Mouse (Mus musculus): ENCODE measurements at regions not wholly inside any gene's neighbourhood (a gene's known extent, or its start where the extent isn't known, plus 50 kb on each side); places are given as distances from the start of the nearest gene placed in this dataset.

- H3K4me3 ChIP-seq (replicated peaks; ENCODE audit: low read length): no peak overlapping the region
- H3K36me3 ChIP-seq (ENCODE audit: insufficient read depth, low read length): no peaks in the 10 kb centered on the region
- no peaks in the 10 kb centered on the region for H3K27me3 ChIP-seq (ENCODE audit: insufficient read depth, low read length)
- H3K4me1 ChIP-seq (replicated peaks; ENCODE audit: low read depth, low read length): no peaks in the 10 kb centered on the region
- no peak for TF ChIP-seq NANOG (IDR thresholded peaks at IDR 0.05; ENCODE audit: borderline replicate concordance, low read length)
- no peak for TF ChIP-seq POU5F1 (IDR thresholded peaks at IDR 0.05; ENCODE audit: borderline replicate concordance, low read length)
- TF ChIP-seq CTCF (conservative IDR thresholded peaks at IDR 0.05; ENCODE audit: low read length): no peak
- H3K9me3 ChIP-seq (ENCODE audit: low read length): no peaks in the 10 kb centered on the region
These were observed 276.0 kb downstream of the Kcns3 start for GRCm38 (mm10) chr12:10874589-10875554.

- no peaks in the 10 kb centered on the region for H3K9me3 ChIP-seq (ENCODE audit: low read length)
- TF ChIP-seq POU5F1 (IDR thresholded peaks at IDR 0.05; ENCODE audit: borderline replicate concordance, low read length) (no peak), CTCF (conservative IDR thresholded peaks at IDR 0.05; ENCODE audit: low read length) (no peak), NANOG (IDR thresholded peaks at IDR 0.05; ENCODE audit: borderline replicate concordance, low read length) (no peak)
- no peaks in the 10 kb centered on the region for H3K4me1 ChIP-seq (replicated peaks; ENCODE audit: low read depth, low read length)
- H3K4me3 ChIP-seq (replicated peaks; ENCODE audit: low read length): no peak overlapping the region
- H3K27me3 ChIP-seq (ENCODE audit: insufficient read depth, low read length): no peaks in the 10 kb centered on the region
- H3K36me3 ChIP-seq (ENCODE audit: insufficient read depth, low read length): no peaks in the 10 kb centered on the region
These were observed 277.0 kb downstream of the Kcns3 start for GRCm38 (mm10) chr12:10873716-10874401.

GRCm38 (mm10) chr12:10867674-10868635 lies 282.9 kb downstream of the Kcns3 start:
- no peak overlapping the region for H3K4me3 ChIP-seq (replicated peaks; ENCODE audit: low read length)

DNA sequence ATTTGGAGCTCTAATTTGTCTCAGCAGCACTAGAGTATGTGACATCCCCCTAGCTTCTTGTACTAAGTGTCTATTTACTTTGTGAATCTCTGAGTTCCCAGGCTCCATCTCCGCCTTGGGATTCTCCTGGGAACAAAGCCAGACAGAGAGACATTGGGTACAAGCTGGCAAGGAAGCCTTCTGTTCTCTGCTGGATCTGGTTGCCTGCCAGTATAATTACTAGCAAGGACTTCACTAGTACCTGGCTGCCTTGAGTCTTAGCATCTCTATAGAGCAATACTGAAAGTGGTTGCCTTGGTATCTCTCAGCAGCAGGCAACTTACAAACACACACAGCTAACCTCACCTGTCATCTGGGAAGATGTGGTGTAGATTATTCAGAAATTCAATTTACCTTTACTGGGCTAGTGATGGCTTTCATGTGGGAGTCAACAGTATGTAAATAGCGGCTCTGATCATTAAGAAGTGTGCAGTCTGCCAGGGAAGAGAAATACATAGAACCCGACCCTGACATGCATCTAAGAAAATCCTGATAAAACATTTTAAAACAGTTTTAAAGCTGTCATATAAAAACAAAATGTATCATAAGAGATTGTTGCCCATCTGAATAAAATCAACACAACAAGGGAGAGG lies 283.8 kb downstream of the Kcns3 start:
- Histone ChIP-seq H3K27me3 (ENCODE audit: insufficient read depth, low read length) (no peaks in the 10 kb centered on the region), H3K4me1 (replicated peaks; ENCODE audit: low read depth, low read length) (no peaks in the 10 kb centered on the region), H3K4me3 (replicated peaks; ENCODE audit: low read length) (no peak overlapping the region), H3K9me3 (ENCODE audit: low read length) (no peaks in the 10 kb centered on the region), H3K36me3 (ENCODE audit: insufficient read depth, low read length) (no peaks in the 10 kb centered on the region)
- TF ChIP-seq CTCF (conservative IDR thresholded peaks at IDR 0.05; ENCODE audit: low read length): no peak
- no peak for TF ChIP-seq NANOG (IDR thresholded peaks at IDR 0.05; ENCODE audit: borderline replicate concordance, low read length)
- TF ChIP-seq POU5F1 (IDR thresholded peaks at IDR 0.05; ENCODE audit: borderline replicate concordance, low read length): no peak

More at GRCm38 (mm10) chr12:10867674-10868635, 282.9 kb downstream of the Kcns3 start:
- Histone ChIP-seq H3K27me3 (ENCODE audit: insufficient read depth, low read length) (no peaks in the 10 kb centered on the region), H3K9me3 (ENCODE audit: low read length) (no peaks in the 10 kb centered on the region), H3K4me1 (replicated peaks; ENCODE audit: low read depth, low read length) (no peaks in the 10 kb centered on the region), H3K36me3 (ENCODE audit: insufficient read depth, low read length) (no peaks in the 10 kb centered on the region)
- no peak for TF ChIP-seq NANOG (IDR thresholded peaks at IDR 0.05; ENCODE audit: borderline replicate concordance, low read length)

DNA sequence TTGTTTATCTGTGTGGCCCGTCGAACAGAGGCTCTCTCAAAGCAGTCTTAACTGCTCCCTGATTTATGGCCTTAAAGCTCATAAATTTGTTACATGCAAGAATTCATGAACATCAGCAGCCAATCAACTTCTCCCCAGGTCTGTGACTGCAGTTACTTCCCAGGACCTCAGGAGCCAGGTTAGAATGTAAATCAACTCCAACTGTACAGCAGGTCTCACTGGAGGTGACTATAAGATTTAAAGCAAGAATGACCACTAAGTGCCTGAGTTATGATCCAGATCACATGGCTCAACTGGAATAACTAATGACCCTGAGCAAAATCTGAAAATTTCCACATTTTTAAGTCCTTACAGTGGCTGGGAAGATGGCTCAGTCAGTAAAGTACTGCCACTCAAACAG lies 285.6 kb downstream of the Kcns3 start:
- H3K4me1 ChIP-seq (replicated peaks; ENCODE audit: low read depth, low read length): no peaks in the 10 kb centered on the region
- no peaks in the 10 kb centered on the region for H3K9me3 ChIP-seq (ENCODE audit: low read length)
- H3K4me3 ChIP-seq (replicated peaks; ENCODE audit: low read length): no peak overlapping the region
- H3K36me3 ChIP-seq (ENCODE audit: insufficient read depth, low read length): no peaks in the 10 kb centered on the region
- no peaks in the 10 kb centered on the region for H3K27me3 ChIP-seq (ENCODE audit: insufficient read depth, low read length)
- TF ChIP-seq CTCF (conservative IDR thresholded peaks at IDR 0.05; ENCODE audit: low read length) (no peak), NANOG (IDR thresholded peaks at IDR 0.05; ENCODE audit: borderline replicate concordance, low read length) (no peak), POU5F1 (IDR thresholded peaks at IDR 0.05; ENCODE audit: borderline replicate concordance, low read length) (no peak)

- Histone ChIP-seq H3K9me3 (ENCODE audit: low read length) (no peaks in the 10 kb centered on the region), H3K4me1 (replicated peaks; ENCODE audit: low read depth, low read length) (no peaks in the 10 kb centered on the region), H3K36me3 (ENCODE audit: insufficient read depth, low read length) (no peaks in the 10 kb centered on the region), H3K4me3 (replicated peaks; ENCODE audit: low read length) (no peak overlapping the region), H3K27me3 (ENCODE audit: insufficient read depth, low read length) (no peaks in the 10 kb centered on the region)
- TF ChIP-seq CTCF (conservative IDR thresholded peaks at IDR 0.05; ENCODE audit: low read length) (no peak), NANOG (IDR thresholded peaks at IDR 0.05; ENCODE audit: borderline replicate concordance, low read length) (no peak), POU5F1 (IDR thresholded peaks at IDR 0.05; ENCODE audit: borderline replicate concordance, low read length) (no peak)
These were observed 330.5 kb downstream of the Kcns3 start for GRCm38 (mm10) chr12:10820335-10820734.

DNA sequence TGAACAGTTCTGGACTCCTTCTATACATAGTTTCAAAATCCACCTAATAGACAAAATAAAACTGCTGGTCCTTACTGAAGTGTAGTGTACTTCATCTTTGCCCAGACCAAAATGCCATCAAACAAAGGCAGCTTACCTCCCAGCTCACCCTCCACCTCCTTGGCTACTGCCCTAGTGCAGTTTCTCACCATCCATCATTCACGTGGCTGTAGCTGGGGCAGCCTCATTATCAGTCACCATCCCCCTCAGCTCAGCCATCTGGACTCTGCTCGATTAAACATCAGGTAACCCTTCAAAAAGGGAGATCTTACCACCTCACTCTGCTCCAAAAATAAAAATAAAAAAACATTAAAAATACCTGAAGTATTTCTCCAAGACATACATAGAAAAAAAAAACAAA lies 332.8 kb downstream of the Kcns3 start:
- Histone ChIP-seq H3K27me3 (ENCODE audit: insufficient read depth, low read length) (no peaks in the 10 kb centered on the region), H3K4me3 (replicated peaks; ENCODE audit: low read length) (no peak overlapping the region), H3K9me3 (ENCODE audit: low read length) (no peaks in the 10 kb centered on the region), H3K4me1 (replicated peaks; ENCODE audit: low read depth, low read length) (no peaks in the 10 kb centered on the region), H3K36me3 (ENCODE audit: insufficient read depth, low read length) (no peaks in the 10 kb centered on the region)
- TF ChIP-seq NANOG (IDR thresholded peaks at IDR 0.05; ENCODE audit: borderline replicate concordance, low read length) (no peak), CTCF (conservative IDR thresholded peaks at IDR 0.05; ENCODE audit: low read length) (no peak), POU5F1 (IDR thresholded peaks at IDR 0.05; ENCODE audit: borderline replicate concordance, low read length) (no peak)

All from E14TG2a.4 (cell line).